Mouse (Mus musculus): Measurements from ENCODE around the gene Fam166a. TPM values are rescaled to one million over a fixed set of nuclear protein-coding genes. Genes with fewer than 3 reads are reported as not detected.

The Fam166a gene
- polyA plus RNA-seq, 1 experiment from 2014 or later: 0.94 TPM

DNA sequence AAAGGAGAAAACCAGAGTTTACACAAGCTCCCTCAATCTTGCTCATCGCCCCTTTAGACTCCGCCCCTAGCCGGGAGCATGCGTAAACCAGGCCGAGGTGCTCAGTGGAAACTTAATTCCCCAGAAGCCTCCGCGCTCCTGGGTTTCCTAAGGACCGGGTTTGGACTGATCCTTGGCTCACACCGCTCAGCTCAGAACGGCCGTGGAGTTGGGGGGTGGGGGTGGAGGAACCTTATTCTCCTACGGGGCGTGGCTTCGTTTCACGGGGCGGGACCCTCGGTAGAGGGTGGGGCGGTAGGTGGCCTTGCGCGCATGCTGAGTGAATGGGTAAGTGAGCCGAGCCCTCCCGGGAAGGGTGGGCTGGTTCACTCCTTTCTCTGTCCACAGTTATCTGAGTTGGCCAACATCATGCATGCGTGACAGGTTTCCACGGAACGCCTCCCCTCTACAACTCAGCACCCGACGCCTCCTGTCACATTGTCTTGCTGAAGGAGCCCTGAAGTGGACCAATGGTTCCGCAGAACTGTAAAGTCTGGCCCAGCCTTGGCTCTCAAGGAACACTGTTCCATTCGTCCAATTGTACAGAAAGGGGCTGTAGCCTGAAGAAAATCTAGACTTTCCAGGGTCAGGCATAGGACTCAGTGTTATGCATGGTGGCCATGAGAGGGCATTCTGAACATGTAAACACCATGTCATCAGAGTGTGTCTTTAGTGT, 22.3 kb downstream of the Fam166a start:
- Histone ChIP-seq H3K4me2 (peak overlapping the region; percentile 63), H3K9ac (ENCODE audit: low read length) (peak overlapping the region; percentile 17), H3K9me3 (ENCODE audit: control insufficient read depth, low read length) (no peaks in the 10 kb centered on the region), H3K4me3 (ENCODE audit: low read depth, low read length) (peak overlapping the region; percentile 43), H3K27ac (ENCODE audit: low read depth, low read length) (no peak overlapping the region), H3K4me1 (ENCODE audit: control insufficient read depth, insufficient read depth, low read length) (peaks cover 18% of the 10 kb centered on the region), H3K27me3 (ENCODE audit: control insufficient read depth, insufficient read depth, low read length) (peaks cover 6% of the 10 kb centered on the region), H3K36me3 (ENCODE audit: control insufficient read depth, insufficient read depth, low read length) (no peaks in the 10 kb centered on the region)
- WGBS: 1% methylated on average over 29 of the region's 29 CpGs
- ATAC-seq (ENCODE audit: low FRiP score) (peak; percentile 72), DNase-seq (ENCODE audit: low spot score, missing footprints) (peak; percentile 96)

GRCm38 (mm10) chr2:25241438-25241775, 22.9 kb downstream of the Fam166a start:
- H3K4me1 ChIP-seq (ENCODE audit: control insufficient read depth, insufficient read depth, low read length): peaks cover 18% of the 10 kb centered on the region
- DNase-seq (ENCODE audit: low spot score, missing footprints): peak; percentile 91
- H3K9ac ChIP-seq (ENCODE audit: low read length): peak overlapping the region; percentile 57
- peak; percentile 18; the same call in 1 of the 2 replicates for ATAC-seq (ENCODE audit: low FRiP score)
- no peaks in the 10 kb centered on the region for H3K9me3 ChIP-seq (ENCODE audit: control insufficient read depth, low read length)
- WGBS: 17% methylated on average over 6 of the region's 6 CpGs
- H3K27ac ChIP-seq (ENCODE audit: low read depth, low read length): no peak overlapping the region
- H3K27me3 ChIP-seq (ENCODE audit: control insufficient read depth, insufficient read depth, low read length): peaks cover 6% of the 10 kb centered on the region
- H3K4me2 ChIP-seq: peak overlapping the region; percentile 63
- H3K36me3 ChIP-seq (ENCODE audit: control insufficient read depth, insufficient read depth, low read length): no peaks in the 10 kb centered on the region
- peak overlapping the region; percentile 43 for H3K4me3 ChIP-seq (ENCODE audit: low read depth, low read length)

GRCm38 (mm10) chr2:25242101-25242506, 23.6 kb downstream of the Fam166a start, which contains the start of the genes Rnf208 and Cysrt1:
Gene Rnf208, plus strand, starts transcription at chr2:25242255.
Gene Cysrt1, minus strand, starts transcription at chr2:25242452.
- peaks cover 6% of the 10 kb centered on the region for H3K27me3 ChIP-seq (ENCODE audit: control insufficient read depth, insufficient read depth, low read length)
- ATAC-seq (ENCODE audit: low FRiP score) (peak; percentile 62), DNase-seq (ENCODE audit: low spot score, missing footprints) (peak; percentile 88)
- peak within 1 kb of the TSS; percentile 63 for H3K4me2 ChIP-seq
- peak within 1 kb of the TSS; percentile 57 for H3K9ac ChIP-seq (ENCODE audit: low read length)
- H3K4me1 ChIP-seq (ENCODE audit: control insufficient read depth, insufficient read depth, low read length): peaks cover 18% of the 10 kb centered on the region
- H3K36me3 ChIP-seq (ENCODE audit: control insufficient read depth, insufficient read depth, low read length): no peaks in the 10 kb centered on the region
- H3K4me3 ChIP-seq (ENCODE audit: low read depth, low read length): peak within 1 kb of the TSS; percentile 43
- no peak within 1 kb of the TSS for H3K27ac ChIP-seq (ENCODE audit: low read depth, low read length)
- no peaks in the 10 kb centered on the region for H3K9me3 ChIP-seq (ENCODE audit: control insufficient read depth, low read length)
- WGBS: under 1% methylated on average over 24 of the region's 59 CpGs

GRCm38 (mm10) chr2:25243342-25243741, 24.8 kb downstream of the Fam166a start:
- Histone ChIP-seq H3K36me3 (ENCODE audit: control insufficient read depth, insufficient read depth, low read length) (no peaks in the 10 kb centered on the region; the same call in none of the 2 replicates), H3K9ac (ENCODE audit: low read length) (no peak overlapping the region), H3K4me2 (peak overlapping the region; percentile 63), H3K4me3 (ENCODE audit: low read depth, low read length) (no peak overlapping the region), H3K4me1 (ENCODE audit: control insufficient read depth, insufficient read depth, low read length) (peaks cover 18% of the 10 kb centered on the region), H3K9me3 (ENCODE audit: control insufficient read depth, low read length) (no peaks in the 10 kb centered on the region), H3K27me3 (ENCODE audit: control insufficient read depth, insufficient read depth, low read length) (peaks cover 6% of the 10 kb centered on the region), H3K27ac (ENCODE audit: low read depth, low read length) (no peak overlapping the region)
- 81% methylated on average over 8 of the region's 8 CpGs for WGBS
- DNase-seq (ENCODE audit: low spot score, missing footprints): no peak
- no peak for ATAC-seq (ENCODE audit: low FRiP score)

- Histone ChIP-seq H3K27me3 (ENCODE audit: control insufficient read depth, insufficient read depth, low read length) (peaks cover 6% of the 10 kb centered on the region), H3K9ac (ENCODE audit: low read length) (no peak overlapping the region), H3K4me1 (ENCODE audit: control insufficient read depth, insufficient read depth, low read length) (peaks cover 18% of the 10 kb centered on the region), H3K4me2 (no peak overlapping the region), H3K36me3 (ENCODE audit: control insufficient read depth, insufficient read depth, low read length) (no peaks in the 10 kb centered on the region; the same call in none of the 2 replicates), H3K27ac (ENCODE audit: low read depth, low read length) (no peak overlapping the region), H3K4me3 (ENCODE audit: low read depth, low read length) (no peak overlapping the region), H3K9me3 (ENCODE audit: control insufficient read depth, low read length) (no peaks in the 10 kb centered on the region)
- WGBS: 90% methylated on average over 4 of the region's 4 CpGs
- DNase-seq (ENCODE audit: low spot score, missing footprints): no peak
- no peak for ATAC-seq (ENCODE audit: low FRiP score)
Observed at GRCm38 (mm10) chr2:25244144-25244543, 25.6 kb downstream of the Fam166a start.

DNA sequence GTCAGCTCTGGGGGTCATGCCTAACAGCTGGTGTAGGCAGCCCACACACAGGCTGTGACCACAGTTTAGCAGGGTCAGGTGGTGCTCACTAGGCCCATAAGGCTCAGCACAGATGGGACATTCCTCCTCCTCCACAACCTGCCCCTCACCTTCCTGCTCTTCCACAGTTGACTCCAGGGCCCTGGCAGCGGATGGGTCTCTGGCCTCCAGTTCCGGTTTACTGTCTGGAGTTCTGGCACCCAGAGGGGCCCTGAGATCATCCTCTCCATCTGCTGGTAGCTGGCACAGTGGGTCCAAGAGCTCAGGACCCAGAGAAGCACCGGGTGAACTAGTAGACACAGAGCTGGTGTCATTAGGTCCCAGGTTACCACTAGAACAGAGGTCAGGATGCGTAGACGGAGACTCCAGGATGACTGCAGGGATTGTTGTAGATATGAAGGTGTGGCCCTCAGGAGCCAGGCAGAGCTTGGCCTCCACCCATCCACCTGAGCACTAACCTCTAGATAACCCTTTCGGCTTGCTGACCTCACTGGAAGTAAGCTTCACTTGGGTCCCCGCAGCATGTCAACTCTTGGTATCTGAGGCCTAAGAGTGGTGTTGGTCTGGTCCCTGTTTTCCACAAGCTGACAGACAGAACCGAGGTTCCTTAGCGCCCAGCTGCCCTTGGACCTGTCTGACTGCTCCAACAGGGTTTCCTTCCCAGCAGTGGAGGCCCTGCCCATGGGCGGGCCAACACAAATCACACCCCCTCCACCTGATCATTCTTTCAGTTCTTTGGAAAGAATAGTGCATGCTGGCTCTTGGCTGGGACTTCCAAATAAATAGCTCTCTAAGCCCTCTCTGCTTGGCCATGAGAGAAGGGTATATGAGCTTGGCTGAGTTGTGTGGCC, 27.9 kb downstream of the Fam166a start, which contains the start of gene AL732309.1:
Gene AL732309.1, minus strand, starts transcription at position 681 of the 890 bp plus-strand sequence.
- no peak within 1 kb of the TSS for H3K9ac ChIP-seq (ENCODE audit: low read length)
- no peaks in the 10 kb centered on the region; the same call in none of the 2 replicates for H3K36me3 ChIP-seq (ENCODE audit: control insufficient read depth, insufficient read depth, low read length)
- peaks cover 10% of the 10 kb centered on the region for H3K4me1 ChIP-seq (ENCODE audit: control insufficient read depth, insufficient read depth, low read length)
- no peaks in the 10 kb centered on the region for H3K9me3 ChIP-seq (ENCODE audit: control insufficient read depth, low read length)
- WGBS: 90% methylated on average over 10 of the region's 10 CpGs
- ATAC-seq (ENCODE audit: low FRiP score) (no peak), DNase-seq (ENCODE audit: low spot score, missing footprints) (no peak)
- H3K27me3 ChIP-seq (ENCODE audit: control insufficient read depth, insufficient read depth, low read length): peaks cover 4% of the 10 kb centered on the region
- no peak within 1 kb of the TSS for H3K27ac ChIP-seq (ENCODE audit: low read depth, low read length)
- no peak within 1 kb of the TSS for H3K4me2 ChIP-seq
- H3K4me3 ChIP-seq (ENCODE audit: low read depth, low read length): no peak within 1 kb of the TSS

DNA sequence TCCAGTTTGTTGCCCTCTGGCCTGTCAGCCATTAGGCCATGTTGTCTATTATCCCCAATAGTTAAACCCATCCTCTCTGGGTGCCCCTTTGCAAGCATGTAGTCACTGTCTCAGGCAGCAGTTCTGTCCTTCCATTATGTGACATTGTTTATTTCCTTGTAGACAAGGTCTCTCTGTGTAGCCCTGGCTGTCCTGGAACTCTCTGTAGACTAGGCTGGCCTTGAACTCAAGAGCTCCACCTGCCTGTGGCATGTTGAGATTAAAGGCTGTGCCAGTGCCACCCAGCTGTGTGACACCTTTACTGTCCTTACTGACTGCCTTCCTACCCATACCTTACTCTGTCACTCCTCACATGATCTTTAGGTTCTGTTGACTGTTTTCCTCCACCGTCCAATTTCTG, 33.8 kb downstream of the Fam166a start:
- DNase-seq (ENCODE audit: low spot score, missing footprints) (no peak), ATAC-seq (ENCODE audit: low FRiP score) (no peak)
- H3K9me3 ChIP-seq (ENCODE audit: control insufficient read depth, low read length): no peaks in the 10 kb centered on the region
- no peaks in the 10 kb centered on the region; the same call in none of the 2 replicates for H3K36me3 ChIP-seq (ENCODE audit: control insufficient read depth, insufficient read depth, low read length)
- peaks cover 13% of the 10 kb centered on the region for H3K4me1 ChIP-seq (ENCODE audit: control insufficient read depth, insufficient read depth, low read length)
- H3K9ac ChIP-seq (ENCODE audit: low read length): no peak overlapping the region
- H3K4me3 ChIP-seq (ENCODE audit: low read depth, low read length): no peak overlapping the region
- no peak overlapping the region for H3K27ac ChIP-seq (ENCODE audit: low read depth, low read length)
- H3K27me3 ChIP-seq (ENCODE audit: control insufficient read depth, insufficient read depth, low read length): no peaks in the 10 kb centered on the region
- no peak overlapping the region for H3K4me2 ChIP-seq
- 100% methylated on average over 1 of the region's 1 CpGs for WGBS

DNA sequence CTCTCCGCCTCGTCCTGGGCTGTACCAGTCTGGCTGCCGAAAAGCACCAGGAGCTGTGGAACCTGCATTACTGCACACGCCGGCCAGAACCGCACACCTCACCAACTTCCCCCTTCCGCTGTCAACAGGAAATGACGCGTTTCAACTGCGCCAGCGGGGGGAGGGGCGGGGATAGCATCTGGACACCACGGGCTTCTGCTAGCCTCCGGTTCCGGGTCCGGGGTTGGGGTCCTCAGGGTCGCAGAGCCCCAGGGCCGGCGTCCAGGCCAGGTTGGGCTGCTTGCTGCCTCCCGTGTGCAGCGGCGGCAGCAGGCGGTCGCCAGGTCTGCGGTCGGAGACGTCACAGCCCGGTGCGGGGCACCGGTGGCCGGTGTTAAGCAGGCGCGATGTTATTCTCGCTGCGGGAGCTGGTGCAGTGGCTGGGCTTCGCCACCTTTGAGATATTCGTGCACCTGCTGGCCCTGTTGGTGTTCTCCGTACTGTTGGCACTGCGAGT, 36.8 kb downstream of the Fam166a start, which contains the start of gene Tmem203:
Gene Tmem203, plus strand, starts transcription at position 156 of the 496 bp plus-strand sequence.
- H3K9ac ChIP-seq (ENCODE audit: low read length): peak within 1 kb of the TSS; percentile 91
- DNase-seq (ENCODE audit: low spot score, missing footprints) (peak; percentile 100), ATAC-seq (ENCODE audit: low FRiP score) (peak; percentile 92)
- no peaks in the 10 kb centered on the region for H3K9me3 ChIP-seq (ENCODE audit: control insufficient read depth, low read length)
- under 1% methylated on average over 39 of the region's 39 CpGs for WGBS
- peak within 1 kb of the TSS; percentile 85 for H3K4me3 ChIP-seq (ENCODE audit: low read depth, low read length)
- peak within 1 kb of the TSS; percentile 80 for H3K4me2 ChIP-seq
- peak within 1 kb of the TSS; percentile 32; the same call in 1 of the 2 replicates for H3K27ac ChIP-seq (ENCODE audit: low read depth, low read length)
- H3K27me3 ChIP-seq (ENCODE audit: control insufficient read depth, insufficient read depth, low read length): no peaks in the 10 kb centered on the region
- peaks cover 13% of the 10 kb centered on the region for H3K4me1 ChIP-seq (ENCODE audit: control insufficient read depth, insufficient read depth, low read length)
- no peaks in the 10 kb centered on the region; the same call in 1 of the 2 replicates for H3K36me3 ChIP-seq (ENCODE audit: control insufficient read depth, insufficient read depth, low read length)
